Mouse (Mus musculus) megakaryocyte, embryonic 14.5 days (primary cell): ENCODE measurements around the gene Pdp2. TPM values are rescaled to one million over a fixed set of nuclear protein-coding genes. Genes with fewer than 3 reads are reported as not detected.

Experiments
- H3K27me3 ChIP-seq: replicated peaks from 2 replicates; pipeline ENCODE3; 2012; ENCODE audit warnings: inconsistent platforms
- H3K36me3 ChIP-seq: replicated peaks from 2 replicates; pipeline ENCODE3; 2012; ENCODE audit warnings: low read length, inconsistent platforms, mixed read lengths
- H3K4me1 ChIP-seq: 2 replicates; pipeline ENCODE4 v1.6.1; 2012; ENCODE audit warnings: inconsistent platforms
- H3K4me3 ChIP-seq: replicated peaks from 2 replicates; pipeline ENCODE3; 2012; ENCODE audit warnings: moderate library complexity, mild to moderate bottlenecking, inconsistent platforms
- H3K9me3 ChIP-seq: 2 replicates; pipeline ENCODE4 v1.6.1; 2012; ENCODE audit warnings: inconsistent platforms
- FLI1 ChIP-seq: IDR thresholded peaks from 2 replicates; pipeline ENCODE4 v1.6.1; 2012; ENCODE audit warnings: low read length, inconsistent platforms, mixed read lengths
- GATA1 ChIP-seq: IDR thresholded peaks from 3 replicates; pipeline ENCODE4 v1.6.1; 2012; ENCODE audit warnings: mixed read lengths, low read length, inconsistent platforms, borderline replicate concordance
- polyA plus RNA-seq: library from polyadenylated mRNA; stranded (reverse); fragments of >175 nt; gene quantifications from 2 replicates; pipeline ENCODE4 v1.2.3, GENCODE M21; 2012; ENCODE audit warnings: low replicate concordance; ENCODE audit not compliant: insufficient read depth

Gene Pdp2
- 1.3 TPM in 1 of 2 replicates, not detected in the other for polyA plus RNA-seq

DNA sequence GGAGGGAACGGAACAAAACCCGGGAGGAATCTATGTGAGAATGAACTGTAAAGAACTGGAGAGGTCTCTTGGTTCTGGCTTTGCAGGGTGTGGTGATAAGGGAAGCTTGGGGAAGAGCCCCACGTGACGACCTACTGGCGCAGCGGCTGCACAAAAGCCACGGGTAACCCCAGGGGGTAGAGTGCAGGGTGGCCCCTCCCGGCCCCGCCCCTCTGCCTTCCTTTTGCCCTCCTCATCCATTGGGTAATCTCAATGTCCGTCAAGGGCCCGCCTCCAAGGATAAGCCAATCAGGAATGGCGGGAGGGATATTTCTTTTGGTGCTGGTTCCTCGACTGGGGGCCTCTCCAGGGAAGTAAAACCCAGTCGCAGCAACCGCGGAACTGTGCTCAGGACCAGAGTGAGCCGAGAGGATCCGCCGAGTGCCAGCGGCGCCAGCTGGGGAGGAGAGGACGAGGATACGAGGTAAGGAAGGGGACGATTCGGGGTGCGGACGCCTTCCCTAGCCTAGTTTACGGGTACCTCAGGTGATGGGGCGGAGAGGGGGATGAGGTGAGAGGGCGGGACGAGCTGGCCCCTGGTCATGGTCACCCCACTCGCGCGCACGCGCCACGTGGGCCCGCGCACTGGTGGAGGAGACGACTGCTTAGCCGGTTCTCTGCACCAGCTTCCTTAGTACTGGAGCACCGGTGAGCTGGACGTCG, at the start of gene Pdp2:
TSS of gene Pdp2 (plus strand) at position 319 of the 702 bp plus-strand sequence.
- Histone ChIP-seq H3K36me3 (peaks cover 31% of the 10 kb centered on the region), H3K27me3 (peaks cover 1% of the 10 kb centered on the region), H3K4me3 (peak within 1 kb of the TSS; percentile 97), H3K4me1 (peaks cover 61% of the 10 kb centered on the region), H3K9me3 (no peaks in the 10 kb centered on the region)
- TF ChIP-seq FLI1, result no peak
- TF ChIP-seq GATA1, result no peak

DNA sequence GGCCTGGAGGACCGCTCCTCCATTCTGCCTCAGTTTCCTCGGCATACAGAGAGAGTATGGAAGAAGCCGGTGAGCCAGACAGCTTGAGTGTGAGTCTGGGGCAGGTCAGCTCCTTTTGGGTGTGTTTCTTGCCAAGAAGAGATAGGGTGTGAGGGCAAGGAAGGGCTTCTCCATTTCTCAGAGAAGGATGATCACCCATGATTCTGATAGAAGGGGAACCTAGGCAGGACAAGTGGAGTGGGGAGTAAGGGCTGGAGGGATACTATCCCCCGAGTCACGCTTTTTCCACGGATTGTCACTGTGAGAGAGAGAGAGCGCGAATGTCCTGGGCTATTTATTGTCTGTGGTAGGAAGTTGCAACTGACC, 49.8 kb upstream of the Pdp2 start:
- H3K27me3 ChIP-seq, result peaks cover 82% of the 10 kb centered on the region
- peak overlapping the region; percentile 88 for H3K4me3 ChIP-seq
- no peak for TF ChIP-seq GATA1
- TF ChIP-seq FLI1, result no peak
- no peaks in the 10 kb centered on the region for H3K36me3 ChIP-seq
- 0 out of 2 replicates have a peak, but pooled peaks cover 3% of the 10 kb centered on the region for H3K9me3 ChIP-seq
- peaks cover 34% of the 10 kb centered on the region for H3K4me1 ChIP-seq

DNA sequence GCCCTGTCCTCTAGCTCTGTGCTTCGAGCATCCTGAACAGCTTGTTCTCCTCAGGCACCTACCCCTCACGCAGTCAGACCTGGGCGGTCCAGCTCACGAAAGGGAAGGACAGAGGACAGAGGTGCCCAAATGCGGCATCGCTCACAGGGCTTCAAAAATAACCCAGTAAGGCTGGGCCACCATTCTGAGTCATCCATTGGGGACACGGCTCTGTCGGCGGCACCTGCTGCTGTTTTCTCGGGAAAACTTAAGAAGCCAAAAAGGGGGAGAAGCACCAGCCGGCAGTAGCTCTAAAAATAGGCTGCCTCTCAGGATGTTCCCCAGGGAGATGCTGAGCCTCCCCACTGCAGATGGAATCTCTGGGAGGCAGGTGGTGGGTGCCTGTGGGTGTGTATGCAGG, 49.1 kb upstream of the Pdp2 start:
- peaks cover 82% of the 10 kb centered on the region for H3K27me3 ChIP-seq
- H3K4me3 ChIP-seq, result peak overlapping the region; percentile 78
- H3K36me3 ChIP-seq, result no peaks in the 10 kb centered on the region
- 0 out of 2 replicates have a peak, but pooled peaks cover 3% of the 10 kb centered on the region for H3K9me3 ChIP-seq
- TF ChIP-seq GATA1 (no peak), FLI1 (no peak)
- H3K4me1 ChIP-seq, result peaks cover 34% of the 10 kb centered on the region

DNA sequence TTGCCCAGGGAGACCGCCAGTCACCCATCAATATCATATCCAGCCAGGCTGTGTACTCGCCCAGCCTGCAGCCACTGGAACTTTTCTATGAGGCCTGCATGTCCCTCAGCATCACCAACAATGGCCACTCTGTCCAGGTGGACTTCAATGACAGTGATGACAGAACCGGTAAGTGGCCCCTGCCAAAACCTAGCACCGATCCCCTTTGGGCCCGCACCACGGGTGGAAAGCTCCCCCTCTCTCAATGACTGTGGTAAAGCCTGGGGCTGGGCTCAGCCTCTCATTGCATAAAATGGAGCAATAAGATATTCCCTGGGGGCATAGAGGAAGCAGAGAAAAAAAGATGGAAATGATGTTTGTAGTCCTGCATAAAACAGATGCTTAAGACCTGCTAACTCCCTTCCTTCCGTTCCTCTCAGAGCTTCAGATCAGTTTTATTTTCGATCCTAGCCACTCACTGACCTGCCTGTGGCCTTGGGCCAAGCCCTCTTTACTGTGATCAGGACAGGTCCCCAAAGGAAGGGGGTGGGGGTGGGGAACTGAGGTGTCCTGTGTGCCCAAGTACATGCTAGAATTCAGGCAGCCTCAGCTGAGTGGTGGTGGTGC, 47.7 kb upstream of the Pdp2 start:
- H3K36me3 ChIP-seq, result no peaks in the 10 kb centered on the region
- peaks cover 34% of the 10 kb centered on the region for H3K4me1 ChIP-seq
- TF ChIP-seq GATA1 (no peak), FLI1 (no peak)
- peaks cover 82% of the 10 kb centered on the region for H3K27me3 ChIP-seq
- 0 out of 2 replicates have a peak, but pooled peaks cover 3% of the 10 kb centered on the region for H3K9me3 ChIP-seq
- no peak overlapping the region for H3K4me3 ChIP-seq

DNA sequence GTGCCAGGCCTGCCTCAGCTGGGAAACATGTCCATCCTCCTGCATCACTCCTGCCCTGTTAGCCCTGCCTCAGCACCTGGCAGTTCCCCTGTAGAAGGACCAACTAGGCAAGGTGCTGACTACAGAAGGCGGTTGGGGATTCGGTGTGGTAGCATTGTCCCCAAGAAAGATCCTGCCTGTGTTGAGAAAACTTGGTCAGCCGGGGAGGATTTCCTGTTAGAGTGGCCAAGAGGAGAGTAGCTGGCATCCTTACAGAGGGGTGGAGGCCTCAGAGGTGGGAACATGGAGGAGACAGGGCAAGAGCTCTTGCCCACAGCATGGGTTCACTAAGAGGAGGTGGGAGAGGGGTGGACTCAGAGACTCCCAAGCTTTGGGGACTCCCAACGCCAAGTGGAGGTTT, 36.1 kb upstream of the Pdp2 start:
- Histone ChIP-seq H3K9me3 (no peaks in the 10 kb centered on the region), H3K4me3 (no peak overlapping the region), H3K4me1 (peaks cover 12% of the 10 kb centered on the region), H3K27me3 (peaks cover 44% of the 10 kb centered on the region), H3K36me3 (no peaks in the 10 kb centered on the region)
- TF ChIP-seq GATA1 (no peak), FLI1 (no peak)

DNA sequence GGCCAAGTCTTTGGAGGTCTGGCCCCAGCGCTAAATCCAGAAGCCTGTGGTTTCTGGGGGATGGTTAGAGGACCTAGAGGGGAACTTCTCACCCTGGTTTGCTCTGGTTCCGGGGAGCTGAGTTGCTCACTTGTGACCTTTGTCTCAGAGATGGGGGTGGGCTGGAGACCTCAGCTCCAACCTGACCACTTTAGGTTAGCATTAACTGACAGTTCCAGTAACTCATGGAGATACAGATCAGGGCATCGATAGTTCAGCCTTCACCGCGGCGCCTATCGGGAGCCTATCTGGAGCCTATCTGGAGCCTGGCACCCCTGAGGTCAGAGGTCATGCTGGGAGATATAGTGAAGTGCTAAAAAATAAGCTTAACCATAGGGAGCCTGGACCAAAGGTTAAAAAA, 34.0 kb upstream of the Pdp2 start:
- Histone ChIP-seq H3K36me3 (no peaks in the 10 kb centered on the region), H3K4me3 (no peak overlapping the region), H3K9me3 (no peaks in the 10 kb centered on the region), H3K4me1 (peaks cover 11% of the 10 kb centered on the region), H3K27me3 (peaks cover 33% of the 10 kb centered on the region)
- TF ChIP-seq GATA1, result no peak
- no peak for TF ChIP-seq FLI1

DNA sequence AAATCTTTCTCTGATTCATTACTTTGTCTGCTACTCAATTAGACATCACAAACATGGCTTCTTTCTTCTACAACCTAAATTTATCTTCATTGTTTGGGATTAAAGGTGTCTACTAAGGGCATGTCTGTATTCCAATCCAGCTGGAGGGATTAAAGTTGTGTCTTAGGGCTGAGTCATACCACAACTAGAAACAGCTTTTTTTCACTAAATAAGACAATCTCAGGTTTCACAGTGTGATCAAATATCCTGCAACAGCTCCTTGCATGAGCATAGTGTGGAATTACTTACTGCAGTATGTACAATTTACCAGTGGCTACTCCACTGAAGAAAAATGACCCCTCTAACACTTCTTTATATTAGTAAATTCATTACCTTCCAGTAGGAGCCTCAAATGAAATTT, 30.5 kb upstream of the Pdp2 start:
- H3K9me3 ChIP-seq, result no peaks in the 10 kb centered on the region
- H3K27me3 ChIP-seq, result peaks cover 9% of the 10 kb centered on the region
- no peak for TF ChIP-seq GATA1
- no peak for TF ChIP-seq FLI1
- H3K4me3 ChIP-seq, result no peak overlapping the region
- peaks cover 10% of the 10 kb centered on the region for H3K4me1 ChIP-seq
- H3K36me3 ChIP-seq, result no peaks in the 10 kb centered on the region

DNA sequence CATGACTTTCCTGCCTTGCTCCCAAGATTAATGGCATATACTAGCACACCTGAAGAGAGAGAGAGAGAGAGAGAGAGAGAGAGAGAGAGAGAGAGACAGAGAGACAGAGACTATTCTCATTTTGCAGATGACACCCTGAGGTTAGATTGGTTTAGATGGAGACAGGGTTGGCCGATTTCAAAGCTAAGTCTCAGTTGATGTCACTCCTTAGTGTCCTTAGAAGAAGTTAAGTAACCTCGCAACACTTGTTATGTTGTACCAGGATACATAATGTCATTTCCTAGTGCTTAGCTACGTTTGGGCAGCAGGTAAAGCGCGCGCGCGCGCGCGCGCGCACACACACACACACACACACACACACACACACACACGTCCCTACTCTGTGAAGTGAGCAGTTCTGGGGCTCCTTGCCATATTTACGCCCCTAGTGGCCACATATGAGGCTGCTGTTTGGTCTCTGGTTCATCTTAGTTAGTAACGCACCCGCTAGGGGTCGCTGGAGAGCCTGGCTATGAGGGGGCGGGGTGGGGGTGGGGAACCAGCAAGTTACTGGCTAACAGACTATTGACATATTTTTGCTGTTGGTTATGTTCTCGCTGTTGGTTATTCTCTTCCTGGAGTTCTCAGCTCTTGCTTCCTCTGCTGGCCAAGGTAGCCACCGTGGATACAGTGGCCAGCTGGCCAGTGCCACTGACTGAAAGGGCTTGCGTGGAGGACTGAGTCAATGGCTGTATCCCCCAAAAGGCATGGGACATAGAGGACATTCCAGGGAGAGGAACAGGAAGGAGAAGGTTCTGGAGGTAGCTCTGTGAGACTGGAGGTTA, 26.4 kb upstream of the Pdp2 start:
- H3K9me3 ChIP-seq, result no peaks in the 10 kb centered on the region
- H3K27me3 ChIP-seq, result no peaks in the 10 kb centered on the region
- no peaks in the 10 kb centered on the region for H3K36me3 ChIP-seq
- H3K4me3 ChIP-seq, result peak overlapping the region; percentile 81
- TF ChIP-seq GATA1, result no peak
- TF ChIP-seq FLI1, result no peak
- H3K4me1 ChIP-seq, result peaks cover 17% of the 10 kb centered on the region

DNA sequence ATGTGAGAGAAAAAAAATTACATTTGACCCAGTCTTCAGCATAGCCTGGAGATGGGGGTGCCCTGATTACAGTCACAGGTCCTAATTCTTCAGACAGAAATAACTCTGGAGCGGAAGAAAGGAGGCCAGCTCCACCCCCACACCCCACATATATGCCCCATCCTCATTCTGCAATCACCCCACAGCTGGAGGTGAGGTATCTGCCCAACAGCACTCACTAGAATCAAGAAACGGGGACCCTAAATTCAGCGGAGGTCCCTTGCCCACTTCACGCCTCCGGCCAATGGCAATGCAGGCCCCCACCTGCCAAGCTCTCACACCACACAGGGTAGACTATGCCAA, 25.8 kb upstream of the Pdp2 start:
- Histone ChIP-seq H3K4me1 (peaks cover 18% of the 10 kb centered on the region), H3K27me3 (no peaks in the 10 kb centered on the region), H3K9me3 (no peaks in the 10 kb centered on the region), H3K4me3 (no peak overlapping the region), H3K36me3 (no peaks in the 10 kb centered on the region)
- TF ChIP-seq FLI1, result no peak
- TF ChIP-seq GATA1, result no peak

DNA sequence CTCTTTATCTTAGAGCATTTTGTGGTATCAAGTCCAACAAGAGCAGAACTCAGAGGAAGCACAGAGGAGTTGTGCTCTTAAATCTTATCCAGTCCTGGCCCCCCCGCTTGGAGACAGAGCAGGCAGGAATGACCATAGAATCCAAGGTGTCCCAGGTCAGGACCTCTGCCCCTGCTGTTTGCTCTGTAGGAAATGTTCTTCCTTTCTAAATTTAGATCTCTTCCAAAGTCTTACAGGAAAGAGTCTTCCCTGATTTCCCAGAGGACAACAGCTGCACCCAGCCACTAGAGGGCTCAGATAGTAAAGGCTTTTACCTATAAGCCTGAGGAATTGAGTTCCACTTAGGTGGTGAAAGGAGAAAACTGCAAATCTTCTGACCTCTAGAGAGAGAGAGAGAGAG, 21.7 kb upstream of the Pdp2 start:
- H3K4me3 ChIP-seq, result no peak overlapping the region
- TF ChIP-seq FLI1, result no peak
- no peak for TF ChIP-seq GATA1
- no peaks in the 10 kb centered on the region for H3K9me3 ChIP-seq
- H3K36me3 ChIP-seq, result no peaks in the 10 kb centered on the region
- no peaks in the 10 kb centered on the region for H3K27me3 ChIP-seq
- H3K4me1 ChIP-seq, result peaks cover 35% of the 10 kb centered on the region
